Mouse (Mus musculus): Measurements from ENCODE around the gene Kcnt1. TPM values are rescaled to one million over a fixed set of nuclear protein-coding genes. Genes with fewer than 3 reads are reported as not detected.

Kcnt1 gene
- polyA plus RNA-seq, 1 experiment from 2014 or later = 4.6 TPM

DNA sequence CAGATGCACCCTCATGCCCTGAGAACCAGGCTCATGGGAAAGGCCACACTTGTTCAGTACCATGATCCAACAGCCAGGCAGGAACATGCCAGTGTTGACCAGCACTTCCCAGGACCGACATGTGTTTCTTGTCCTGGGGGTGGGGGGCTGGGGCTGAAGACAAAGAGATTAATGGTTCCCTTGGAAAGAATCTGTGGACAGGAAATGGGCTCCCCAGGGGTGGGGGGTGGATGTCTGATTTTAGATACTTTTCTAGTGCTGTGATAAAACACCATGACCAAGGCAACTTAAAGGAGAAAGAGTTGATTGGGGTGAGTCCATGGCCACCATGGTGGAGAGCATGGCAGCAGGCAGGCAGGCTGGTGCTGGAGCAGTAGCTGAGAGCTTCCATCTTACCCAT lies 18.7 kb downstream of the Kcnt1 start:
- no peak overlapping the region for H3K4me3 ChIP-seq
- peaks cover 8% of the 10 kb centered on the region for H3K4me1 ChIP-seq
- no peaks in the 10 kb centered on the region for H3K9me3 ChIP-seq (replicated peaks)
- H3K4me2 ChIP-seq (replicated peaks) = no peak overlapping the region
- H3K27ac ChIP-seq = no peak overlapping the region
- peaks cover 21% of the 10 kb centered on the region for H3K27me3 ChIP-seq
- 44% methylated on average over 1 of the region's 1 CpGs for WGBS
- H3K9ac ChIP-seq = no peak overlapping the region
- no peak for ATAC-seq (ENCODE audit: low FRiP score)
- no peaks in the 10 kb centered on the region for H3K36me3 ChIP-seq

GRCm38 (mm10) chr2:25884756-25885155 lies 21.2 kb downstream of the Kcnt1 start:
- Histone ChIP-seq H3K36me3 (no peaks in the 10 kb centered on the region), H3K4me3 (no peak overlapping the region), H3K9ac (no peak overlapping the region), H3K4me2 (replicated peaks) (no peak overlapping the region), H3K27me3 (no peaks in the 10 kb centered on the region), H3K4me1 (no peaks in the 10 kb centered on the region), H3K9me3 (replicated peaks) (no peaks in the 10 kb centered on the region), H3K27ac (no peak overlapping the region)
- no peak for ATAC-seq (ENCODE audit: low FRiP score)
- WGBS = 90% methylated on average over 3 of the region's 3 CpGs

DNA sequence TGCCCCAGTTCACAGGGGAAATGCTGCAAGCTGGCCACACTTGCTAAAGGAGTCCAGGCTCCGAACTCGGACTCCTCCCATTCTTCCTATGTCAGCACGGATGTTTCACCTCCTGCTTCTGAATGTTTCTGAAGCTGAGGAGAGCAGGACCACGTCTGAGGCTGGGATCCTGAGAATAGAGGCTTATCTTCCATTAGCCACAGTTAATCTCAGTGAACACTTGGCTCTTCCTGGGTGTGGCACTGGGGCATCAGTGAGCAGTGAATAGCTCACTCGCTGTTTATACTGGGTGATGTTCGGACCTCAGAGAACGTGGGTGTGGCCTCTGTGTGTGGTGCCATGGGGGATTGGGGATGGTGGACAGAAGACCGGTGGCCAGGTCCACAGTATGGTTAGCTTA lies 23.7 kb downstream of the Kcnt1 start:
- no peaks in the 10 kb centered on the region for H3K4me1 ChIP-seq
- ATAC-seq (ENCODE audit: low FRiP score) = no peak
- H3K36me3 ChIP-seq = no peaks in the 10 kb centered on the region
- no peak overlapping the region for H3K27ac ChIP-seq
- H3K9me3 ChIP-seq (replicated peaks) = no peaks in the 10 kb centered on the region
- H3K27me3 ChIP-seq = no peaks in the 10 kb centered on the region
- H3K4me2 ChIP-seq (replicated peaks) = no peak overlapping the region
- 67% methylated on average over 8 of the region's 8 CpGs for WGBS
- no peak overlapping the region for H3K4me3 ChIP-seq
- H3K9ac ChIP-seq = no peak overlapping the region

- Histone ChIP-seq H3K36me3 (no peaks in the 10 kb centered on the region), H3K4me3 (no peak overlapping the region), H3K9ac (no peak overlapping the region), H3K9me3 (replicated peaks) (no peaks in the 10 kb centered on the region), H3K27me3 (no peaks in the 10 kb centered on the region), H3K4me2 (replicated peaks) (no peak overlapping the region), H3K4me1 (no peaks in the 10 kb centered on the region), H3K27ac (no peak overlapping the region)
- ATAC-seq (ENCODE audit: low FRiP score) = no peak
- 60% methylated on average over 5 of the region's 5 CpGs for WGBS
These were observed 24.6 kb downstream of the Kcnt1 start for GRCm38 (mm10) chr2:25888144-25888543.

- ATAC-seq (ENCODE audit: low FRiP score) = no peak
- Histone ChIP-seq H3K4me1 (no peaks in the 10 kb centered on the region), H3K27me3 (no peaks in the 10 kb centered on the region), H3K27ac (no peak overlapping the region), H3K9me3 (replicated peaks) (no peaks in the 10 kb centered on the region), H3K9ac (no peak overlapping the region), H3K4me3 (no peak overlapping the region), H3K36me3 (no peaks in the 10 kb centered on the region), H3K4me2 (replicated peaks) (no peak overlapping the region)
- 86% methylated on average over 7 of the region's 7 CpGs for WGBS
These were observed 28.9 kb downstream of the Kcnt1 start for GRCm38 (mm10) chr2:25892440-25892839.

DNA sequence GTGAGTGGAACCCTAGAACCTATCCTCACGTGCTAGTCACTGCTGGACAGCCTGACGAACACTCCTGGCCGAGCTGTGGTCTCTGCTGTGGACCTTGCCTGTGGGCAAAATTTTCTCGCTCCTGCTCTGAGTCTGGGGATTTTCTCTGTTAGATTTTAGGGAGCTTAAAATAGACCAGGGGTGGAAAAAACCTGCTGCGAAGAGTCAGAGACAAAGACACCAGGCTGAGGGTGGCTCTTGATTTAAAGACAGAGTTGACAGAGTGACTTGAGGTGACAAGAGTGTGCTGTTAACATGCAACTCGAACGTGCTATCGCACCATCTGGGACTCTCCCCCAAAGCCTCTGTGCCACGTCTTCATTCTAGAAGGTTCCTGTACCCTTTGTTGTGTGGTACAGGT lies 35.4 kb downstream of the Kcnt1 start:
- H3K4me3 ChIP-seq = no peak overlapping the region
- WGBS = 85% methylated on average over 9 of the region's 9 CpGs
- H3K9ac ChIP-seq = no peak overlapping the region
- H3K36me3 ChIP-seq = no peaks in the 10 kb centered on the region
- no peak overlapping the region for H3K4me2 ChIP-seq (replicated peaks)
- H3K27me3 ChIP-seq = 0 out of 2 replicates have a peak, but pooled peaks cover 2% of the 10 kb centered on the region
- H3K4me1 ChIP-seq = no peaks in the 10 kb centered on the region
- no peak for ATAC-seq (ENCODE audit: low FRiP score)
- no peak overlapping the region for H3K27ac ChIP-seq
- no peaks in the 10 kb centered on the region for H3K9me3 ChIP-seq (replicated peaks)

GRCm38 (mm10) chr2:25909872-25910271 lies 46.3 kb downstream of the Kcnt1 start:
- Histone ChIP-seq H3K4me1 (no peaks in the 10 kb centered on the region), H3K36me3 (no peaks in the 10 kb centered on the region), H3K4me2 (replicated peaks) (no peak overlapping the region), H3K4me3 (no peak overlapping the region), H3K27ac (no peak overlapping the region), H3K9ac (no peak overlapping the region), H3K9me3 (replicated peaks) (no peaks in the 10 kb centered on the region), H3K27me3 (no peaks in the 10 kb centered on the region)
- 86% methylated on average over 12 of the region's 12 CpGs for WGBS
- no peak for ATAC-seq (ENCODE audit: low FRiP score)

DNA sequence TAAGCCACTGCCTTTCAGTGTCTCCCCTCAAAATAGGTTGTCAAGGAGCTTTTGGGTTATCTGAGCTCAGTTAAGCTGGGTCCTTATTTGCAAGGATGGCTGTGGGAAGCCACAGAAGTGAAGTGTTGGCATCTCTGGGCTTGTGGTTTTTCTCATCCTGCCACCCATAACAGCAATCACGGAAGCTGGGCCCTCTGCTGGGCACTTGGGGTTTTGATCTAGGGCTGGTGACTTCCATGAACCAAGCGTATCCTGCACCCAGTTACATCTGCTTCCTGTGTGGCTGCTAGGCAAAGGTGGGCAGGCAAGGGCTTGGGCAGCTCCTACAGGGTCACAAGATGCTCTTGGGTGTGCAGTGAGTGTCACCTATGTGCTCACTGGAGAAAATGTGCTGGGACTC lies 49.7 kb downstream of the Kcnt1 start:
- no peak overlapping the region for H3K4me3 ChIP-seq
- no peak overlapping the region for H3K27ac ChIP-seq
- H3K9me3 ChIP-seq (replicated peaks) = no peaks in the 10 kb centered on the region
- H3K27me3 ChIP-seq = no peaks in the 10 kb centered on the region
- H3K36me3 ChIP-seq = no peaks in the 10 kb centered on the region
- no peak for ATAC-seq (ENCODE audit: low FRiP score)
- WGBS = 58% methylated on average over 2 of the region's 2 CpGs
- H3K9ac ChIP-seq = no peak overlapping the region
- no peak overlapping the region for H3K4me2 ChIP-seq (replicated peaks)
- no peaks in the 10 kb centered on the region; the same call in 1 of the 2 replicates for H3K4me1 ChIP-seq

DNA sequence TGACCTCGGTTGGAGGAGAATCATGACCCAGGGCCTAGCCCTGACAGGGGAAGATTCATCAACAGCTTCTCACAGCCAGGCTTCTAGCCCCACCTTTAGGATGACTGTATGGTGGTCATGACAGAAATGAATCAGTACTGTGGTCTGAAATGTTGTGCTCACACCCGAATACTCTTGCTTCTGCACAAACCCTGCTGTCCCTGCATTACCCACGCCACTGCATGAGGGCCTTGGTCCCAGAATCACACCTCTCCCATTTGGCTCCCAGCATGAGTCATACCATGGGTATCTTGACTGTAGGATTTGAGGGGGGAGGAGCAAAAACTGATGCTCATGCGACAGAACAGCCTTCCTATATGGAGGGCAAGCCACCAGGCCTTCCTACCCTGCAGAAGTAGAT lies 50.7 kb downstream of the Kcnt1 start:
- Histone ChIP-seq H3K9ac (no peak overlapping the region), H3K4me1 (no peaks in the 10 kb centered on the region; the same call in 1 of the 2 replicates), H3K4me2 (replicated peaks) (no peak overlapping the region), H3K9me3 (replicated peaks) (no peaks in the 10 kb centered on the region), H3K27me3 (no peaks in the 10 kb centered on the region), H3K27ac (no peak overlapping the region), H3K4me3 (no peak overlapping the region), H3K36me3 (no peaks in the 10 kb centered on the region)
- 83% methylated on average over 4 of the region's 4 CpGs for WGBS
- no peak for ATAC-seq (ENCODE audit: low FRiP score)

GRCm38 (mm10) chr2:25914821-25915220 lies 51.3 kb downstream of the Kcnt1 start:
- Histone ChIP-seq H3K4me3 (no peak overlapping the region), H3K9ac (no peak overlapping the region), H3K27ac (no peak overlapping the region), H3K4me1 (no peaks in the 10 kb centered on the region; the same call in 1 of the 2 replicates), H3K9me3 (replicated peaks) (no peaks in the 10 kb centered on the region), H3K4me2 (replicated peaks) (no peak overlapping the region), H3K27me3 (no peaks in the 10 kb centered on the region), H3K36me3 (no peaks in the 10 kb centered on the region)
- ATAC-seq (ENCODE audit: low FRiP score) = no peak
- WGBS = 83% methylated on average over 5 of the region's 5 CpGs

DNA sequence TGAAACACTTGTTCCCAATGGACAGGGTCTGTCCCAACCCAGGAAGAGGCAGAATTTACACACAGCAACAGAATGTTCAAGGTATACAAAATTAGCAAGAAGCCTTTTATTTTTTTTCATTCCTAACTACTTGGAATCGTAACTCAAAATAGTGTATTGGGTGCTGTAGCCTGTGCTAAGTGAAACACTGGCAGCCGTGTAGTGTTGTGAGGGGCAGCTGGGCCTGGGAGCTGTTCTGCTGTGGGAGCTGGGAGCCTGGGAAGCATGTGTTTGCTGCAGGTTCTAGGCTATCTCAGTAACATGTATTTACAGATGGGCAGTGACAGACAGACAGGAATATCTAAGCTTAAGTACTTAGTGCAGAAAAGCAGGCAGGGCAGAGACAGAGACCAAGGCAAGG lies 54.9 kb downstream of the Kcnt1 start:
- ATAC-seq (ENCODE audit: low FRiP score) = no peak
- no peak overlapping the region for H3K27ac ChIP-seq
- H3K4me2 ChIP-seq (replicated peaks) = no peak overlapping the region
- no peaks in the 10 kb centered on the region for H3K27me3 ChIP-seq
- H3K36me3 ChIP-seq = peaks cover 3% of the 10 kb centered on the region
- no peaks in the 10 kb centered on the region for H3K9me3 ChIP-seq (replicated peaks)
- WGBS = 92% methylated on average over 2 of the region's 2 CpGs
- H3K4me3 ChIP-seq = no peak overlapping the region
- H3K9ac ChIP-seq = no peak overlapping the region
- peaks cover 4% of the 10 kb centered on the region; the same call in 1 of the 2 replicates for H3K4me1 ChIP-seq

DNA sequence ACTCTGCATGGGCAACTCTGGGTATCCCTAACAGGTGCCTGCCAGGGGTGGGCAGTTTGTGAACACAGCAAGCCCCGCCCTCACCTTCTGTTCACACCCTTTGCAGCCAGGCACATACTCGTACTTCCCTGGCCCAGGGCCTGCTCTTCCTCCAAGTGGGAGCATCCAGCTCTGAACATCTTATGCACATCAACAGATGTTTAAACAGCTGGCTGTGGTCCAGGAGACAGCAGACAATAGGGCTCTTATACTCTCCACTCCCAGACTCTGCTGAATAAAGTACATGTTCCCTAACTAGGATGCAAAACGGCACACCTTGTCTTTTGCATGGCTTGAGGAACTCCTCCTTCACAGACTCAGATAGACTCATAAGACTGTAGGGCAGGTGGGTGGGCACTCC lies 56.4 kb downstream of the Kcnt1 start:
- peaks cover 18% of the 10 kb centered on the region for H3K36me3 ChIP-seq
- 66% methylated on average over 3 of the region's 3 CpGs for WGBS
- no peak overlapping the region for H3K4me3 ChIP-seq
- H3K4me2 ChIP-seq (replicated peaks) = no peak overlapping the region
- no peak for ATAC-seq (ENCODE audit: low FRiP score)
- no peak overlapping the region for H3K27ac ChIP-seq
- no peak overlapping the region for H3K9ac ChIP-seq
- peaks cover 4% of the 10 kb centered on the region; the same call in 1 of the 2 replicates for H3K4me1 ChIP-seq
- no peaks in the 10 kb centered on the region for H3K27me3 ChIP-seq
- H3K9me3 ChIP-seq (replicated peaks) = no peaks in the 10 kb centered on the region

DNA sequence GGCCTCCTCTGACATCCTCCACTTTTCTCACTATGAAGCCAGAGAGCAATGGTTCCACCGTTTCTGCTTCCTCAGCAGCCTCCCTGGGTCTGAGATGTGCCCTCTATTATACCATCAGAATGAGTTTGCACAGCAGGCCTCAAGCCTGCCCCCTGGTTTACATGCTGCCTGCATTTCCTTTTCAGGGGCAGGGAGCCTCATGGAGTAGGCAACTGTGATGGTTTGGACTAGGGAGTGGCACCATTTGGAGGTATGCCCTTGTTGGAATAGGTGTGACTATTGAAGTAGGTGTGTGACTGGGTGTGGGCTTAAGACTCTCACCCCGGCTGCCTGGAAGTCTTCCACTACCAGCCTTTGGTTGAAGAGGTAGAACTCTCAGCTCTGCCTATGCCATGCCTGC lies 60.3 kb downstream of the Kcnt1 start:
- no peak for ATAC-seq (ENCODE audit: low FRiP score)
- Histone ChIP-seq H3K9ac (no peak overlapping the region), H3K27ac (no peak overlapping the region), H3K36me3 (peaks cover 53% of the 10 kb centered on the region), H3K4me2 (replicated peaks) (no peak overlapping the region), H3K9me3 (replicated peaks) (no peaks in the 10 kb centered on the region), H3K27me3 (no peaks in the 10 kb centered on the region), H3K4me1 (0 out of 2 replicates have a peak, but pooled peaks cover 4% of the 10 kb centered on the region), H3K4me3 (no peak overlapping the region)
- WGBS = 81% methylated on average over 2 of the region's 2 CpGs
